Mouse (Mus musculus): Measurements from ENCODE around the gene Gimap9. TPM values are rescaled to one million over a fixed set of nuclear protein-coding genes. Genes with fewer than 3 reads are reported as not detected.
A peak's percentile ranks its signal among the peaks of the same experiment; 100 is the strongest.

Gimap9 gene
- polyA plus RNA-seq, 1 experiment: 49.6 TPM

- H3K27ac ChIP-seq (ENCODE audit: control insufficient read depth, insufficient read depth, low read length): no peak overlapping the region
- peaks cover 24% of the 10 kb centered on the region for H3K4me1 ChIP-seq (replicated peaks; ENCODE audit: control insufficient read depth, insufficient read depth, low read length)
- no peak for TF ChIP-seq POLR2A (IDR thresholded peaks at IDR 0.05; ENCODE audit: control insufficient read depth, extremely low read depth, insufficient read depth, low read length, poor library complexity)
- no peak for TF ChIP-seq CTCF (IDR thresholded peaks at IDR 0.05; ENCODE audit: borderline replicate concordance, control insufficient read depth, extremely low read depth, insufficient read depth, low read length, poor library complexity)
- H3K27me3 ChIP-seq (ENCODE audit: control insufficient read depth, insufficient read depth, low read length): no peaks in the 10 kb centered on the region
- no peak overlapping the region for H3K4me3 ChIP-seq (ENCODE audit: control insufficient read depth, insufficient read depth, low read length)
- WGBS: 93% methylated on average over 4 of the region's 4 CpGs
- peaks cover 10% of the 10 kb centered on the region for H3K36me3 ChIP-seq (ENCODE audit: control insufficient read depth, insufficient read depth, low read length)
- no peak for DNase-seq
These were observed 21.1 kb downstream of the Gimap9 start for GRCm38 (mm10) chr6:48696830-48697554.

GRCm38 (mm10) chr6:48697555-48697930, 21.6 kb downstream of the Gimap9 start:
- WGBS: 78% methylated on average over 1 of the region's 1 CpGs
- H3K36me3 ChIP-seq (ENCODE audit: control insufficient read depth, insufficient read depth, low read length): peaks cover 16% of the 10 kb centered on the region
- DNase-seq: no peak
- no peak overlapping the region for H3K27ac ChIP-seq (ENCODE audit: control insufficient read depth, insufficient read depth, low read length)
- peaks cover 29% of the 10 kb centered on the region for H3K4me1 ChIP-seq (replicated peaks; ENCODE audit: control insufficient read depth, insufficient read depth, low read length)
- no peaks in the 10 kb centered on the region for H3K27me3 ChIP-seq (ENCODE audit: control insufficient read depth, insufficient read depth, low read length)
- TF ChIP-seq CTCF (IDR thresholded peaks at IDR 0.05; ENCODE audit: borderline replicate concordance, control insufficient read depth, extremely low read depth, insufficient read depth, low read length, poor library complexity) (no peak), POLR2A (IDR thresholded peaks at IDR 0.05; ENCODE audit: control insufficient read depth, extremely low read depth, insufficient read depth, low read length, poor library complexity) (no peak)
- H3K4me3 ChIP-seq (ENCODE audit: control insufficient read depth, insufficient read depth, low read length): no peak overlapping the region

GRCm38 (mm10) chr6:48698066-48698856, 22.3 kb downstream of the Gimap9 start:
- WGBS: 61% methylated on average over 7 of the region's 7 CpGs
- no peak for DNase-seq
- Histone ChIP-seq H3K27ac (ENCODE audit: control insufficient read depth, insufficient read depth, low read length) (peak overlapping the region; percentile 27; the same call in 1 of the 2 replicates), H3K36me3 (ENCODE audit: control insufficient read depth, insufficient read depth, low read length) (peaks cover 23% of the 10 kb centered on the region), H3K27me3 (ENCODE audit: control insufficient read depth, insufficient read depth, low read length) (no peaks in the 10 kb centered on the region), H3K4me1 (replicated peaks; ENCODE audit: control insufficient read depth, insufficient read depth, low read length) (peaks cover 29% of the 10 kb centered on the region), H3K4me3 (ENCODE audit: control insufficient read depth, insufficient read depth, low read length) (no peak overlapping the region)
- TF ChIP-seq POLR2A (IDR thresholded peaks at IDR 0.05; ENCODE audit: control insufficient read depth, extremely low read depth, insufficient read depth, low read length, poor library complexity) (no peak), CTCF (IDR thresholded peaks at IDR 0.05; ENCODE audit: borderline replicate concordance, control insufficient read depth, extremely low read depth, insufficient read depth, low read length, poor library complexity) (no peak)

- TF ChIP-seq POLR2A (IDR thresholded peaks at IDR 0.05; ENCODE audit: control insufficient read depth, extremely low read depth, insufficient read depth, low read length, poor library complexity) (no peak), CTCF (IDR thresholded peaks at IDR 0.05; ENCODE audit: borderline replicate concordance, control insufficient read depth, extremely low read depth, insufficient read depth, low read length, poor library complexity) (no peak)
- no peak for DNase-seq
- 27% methylated on average over 3 of the region's 3 CpGs for WGBS
- H3K36me3 ChIP-seq (ENCODE audit: control insufficient read depth, insufficient read depth, low read length): peaks cover 29% of the 10 kb centered on the region
- no peaks in the 10 kb centered on the region for H3K27me3 ChIP-seq (ENCODE audit: control insufficient read depth, insufficient read depth, low read length)
- no peak overlapping the region; the same call in 1 of the 2 replicates for H3K27ac ChIP-seq (ENCODE audit: control insufficient read depth, insufficient read depth, low read length)
- H3K4me3 ChIP-seq (ENCODE audit: control insufficient read depth, insufficient read depth, low read length): no peak overlapping the region
- H3K4me1 ChIP-seq (replicated peaks; ENCODE audit: control insufficient read depth, insufficient read depth, low read length): peaks cover 33% of the 10 kb centered on the region
These were observed 23.0 kb downstream of the Gimap9 start for GRCm38 (mm10) chr6:48698888-48699287.

GRCm38 (mm10) chr6:48700251-48701075, 24.5 kb downstream of the Gimap9 start:
- Histone ChIP-seq H3K27ac (ENCODE audit: control insufficient read depth, insufficient read depth, low read length) (peak overlapping the region; percentile 70), H3K4me3 (ENCODE audit: control insufficient read depth, insufficient read depth, low read length) (no peak overlapping the region), H3K27me3 (ENCODE audit: control insufficient read depth, insufficient read depth, low read length) (no peaks in the 10 kb centered on the region), H3K4me1 (replicated peaks; ENCODE audit: control insufficient read depth, insufficient read depth, low read length) (peaks cover 40% of the 10 kb centered on the region), H3K36me3 (ENCODE audit: control insufficient read depth, insufficient read depth, low read length) (peaks cover 40% of the 10 kb centered on the region)
- TF ChIP-seq CTCF (IDR thresholded peaks at IDR 0.05; ENCODE audit: borderline replicate concordance, control insufficient read depth, extremely low read depth, insufficient read depth, low read length, poor library complexity) (no peak), POLR2A (IDR thresholded peaks at IDR 0.05; ENCODE audit: control insufficient read depth, extremely low read depth, insufficient read depth, low read length, poor library complexity) (no peak)
- 39% methylated on average over 5 of the region's 5 CpGs for WGBS
- no peak for DNase-seq

GRCm38 (mm10) chr6:48702146-48702545, 26.2 kb downstream of the Gimap9 start:
- Histone ChIP-seq H3K4me3 (ENCODE audit: control insufficient read depth, insufficient read depth, low read length) (no peak overlapping the region), H3K27ac (ENCODE audit: control insufficient read depth, insufficient read depth, low read length) (peak overlapping the region; percentile 2; the same call in 1 of the 2 replicates), H3K36me3 (ENCODE audit: control insufficient read depth, insufficient read depth, low read length) (peaks cover 44% of the 10 kb centered on the region), H3K27me3 (ENCODE audit: control insufficient read depth, insufficient read depth, low read length) (no peaks in the 10 kb centered on the region), H3K4me1 (replicated peaks; ENCODE audit: control insufficient read depth, insufficient read depth, low read length) (peaks cover 44% of the 10 kb centered on the region)
- no peak for DNase-seq
- TF ChIP-seq CTCF (IDR thresholded peaks at IDR 0.05; ENCODE audit: borderline replicate concordance, control insufficient read depth, extremely low read depth, insufficient read depth, low read length, poor library complexity) (no peak), POLR2A (IDR thresholded peaks at IDR 0.05; ENCODE audit: control insufficient read depth, extremely low read depth, insufficient read depth, low read length, poor library complexity) (no peak)
- 94% methylated on average over 7 of the region's 7 CpGs for WGBS

All from thymus, adult 2 months (tissue).